Mouse (Mus musculus): ENCODE results near the gene Cdh22.

DNA sequence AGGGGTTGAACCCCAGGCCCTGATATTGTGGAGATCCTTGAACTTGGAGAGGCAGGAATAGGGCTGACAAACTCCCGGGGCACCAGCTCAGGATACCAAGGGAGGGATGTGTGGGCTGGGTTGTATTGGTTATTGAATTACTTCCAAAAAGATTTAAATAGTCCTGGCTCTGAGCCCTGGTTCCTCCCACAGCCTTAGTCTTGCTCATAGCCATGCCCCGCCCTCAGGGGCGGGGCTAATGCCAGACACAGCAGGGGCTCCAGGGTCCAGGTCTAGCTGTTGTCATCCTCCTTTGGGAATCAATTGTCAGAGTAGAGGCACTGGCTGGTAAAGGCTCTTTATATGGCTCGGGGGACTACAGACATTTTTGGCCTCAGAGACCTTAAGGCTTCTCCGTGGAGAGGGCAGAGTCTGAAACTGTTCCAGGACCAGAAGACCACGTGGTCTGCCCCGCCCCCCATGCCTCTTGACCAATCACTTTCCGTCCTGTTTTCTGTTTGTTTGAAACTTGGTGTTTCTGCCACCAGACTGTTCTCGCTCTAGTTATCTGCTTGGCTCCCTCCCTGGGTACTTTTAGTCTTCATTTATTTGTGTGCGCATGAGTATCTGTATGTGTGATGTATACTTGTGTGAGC, 113.3 kb downstream of the Cdh22 start:
- TF ChIP-seq EP300 (IDR thresholded peaks at IDR 0.05; ENCODE audit: low read depth), result no peak
- no peak for TF ChIP-seq CTCF (IDR thresholded peaks at IDR 0.05; ENCODE audit: low read depth)
